Mouse (Mus musculus): ENCODE measurements around the gene Pdxp.

GRCm38 (mm10) chr15:78908982-78909381, 4.7 kb upstream of the Pdxp start:
- TF ChIP-seq POLR2A (IDR thresholded peaks at IDR 0.05; ENCODE audit: borderline replicate concordance, extremely low read depth, insufficient read depth, insufficient read length, poor library complexity, severe bottlenecking) (no peak), CTCF (IDR thresholded peaks at IDR 0.05; ENCODE audit: borderline replicate concordance, extremely low read depth, insufficient read depth, insufficient read length) (no peak)
